Mouse (Mus musculus): ENCODE results near the gene 1700034J05Rik. TPM values are rescaled to one million over a fixed set of nuclear protein-coding genes. Genes with fewer than 3 reads are reported as not detected.

The 1700034J05Rik gene
- polyA plus RNA-seq, 1 experiment: not detected

DNA sequence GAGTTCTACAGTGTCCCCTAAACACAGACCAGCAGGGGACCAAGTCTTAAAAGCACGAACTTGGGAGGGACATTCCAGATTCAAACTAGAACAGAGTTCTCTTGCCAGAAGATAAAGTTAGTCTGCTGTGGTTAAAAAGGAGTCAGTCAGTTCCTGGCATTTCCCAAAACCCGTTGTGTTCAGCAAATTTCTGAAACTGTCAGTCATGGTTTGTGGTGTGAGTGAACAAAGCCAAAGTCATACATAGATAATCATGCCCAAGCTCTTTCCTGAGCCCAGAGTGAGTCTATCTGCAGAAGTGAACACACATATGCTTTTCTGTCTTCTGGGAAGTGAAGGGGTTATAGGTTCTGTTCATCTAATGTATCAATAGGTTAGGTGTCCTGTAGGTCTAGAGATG lies 45.4 kb downstream of the 1700034J05Rik start:
- Histone ChIP-seq H3K4me1 (replicated peaks; ENCODE audit: control insufficient read depth, insufficient read depth, low read length) (no peaks in the 10 kb centered on the region; the same call in 1 of the 2 replicates), H3K27ac (ENCODE audit: control insufficient read depth, insufficient read depth, low read length) (no peak overlapping the region), H3K4me3 (ENCODE audit: control insufficient read depth, insufficient read depth, low read length) (no peak overlapping the region), H3K27me3 (ENCODE audit: control insufficient read depth, insufficient read depth, low read length) (no peaks in the 10 kb centered on the region), H3K36me3 (ENCODE audit: control insufficient read depth, insufficient read depth, low read length) (no peaks in the 10 kb centered on the region)
- TF ChIP-seq POLR2A (IDR thresholded peaks at IDR 0.05; ENCODE audit: control insufficient read depth, extremely low read depth, insufficient read depth, low read length, poor library complexity) (no peak), CTCF (IDR thresholded peaks at IDR 0.05; ENCODE audit: borderline replicate concordance, control insufficient read depth, extremely low read depth, insufficient read depth, low read length, poor library complexity) (no peak)
- DNase-seq: no peak
- 21% methylated on average over 2 of the region's 2 CpGs for WGBS

DNA sequence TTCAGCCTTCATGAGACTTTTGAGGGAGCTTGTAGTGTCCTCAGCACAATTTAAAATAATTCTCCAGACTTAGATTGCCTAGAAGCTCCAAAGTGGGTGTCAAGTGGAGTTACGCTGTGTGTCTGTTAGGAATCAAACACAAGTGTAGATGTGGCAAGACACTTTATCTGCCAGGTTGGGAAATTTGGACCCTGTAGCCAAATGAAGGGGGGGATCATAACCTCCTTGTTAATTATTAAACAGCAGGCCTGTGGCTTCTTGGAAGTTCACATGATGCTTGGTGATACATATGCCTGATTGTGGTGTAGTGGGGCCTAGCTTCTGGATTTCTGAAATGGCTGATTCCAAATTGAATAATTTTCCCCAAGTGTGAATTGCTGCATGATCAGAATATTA lies 46.4 kb downstream of the 1700034J05Rik start:
- H3K4me1 ChIP-seq (replicated peaks; ENCODE audit: control insufficient read depth, insufficient read depth, low read length): no peaks in the 10 kb centered on the region
- H3K4me3 ChIP-seq (ENCODE audit: control insufficient read depth, insufficient read depth, low read length): no peak overlapping the region
- no peak for DNase-seq
- no peaks in the 10 kb centered on the region for H3K27me3 ChIP-seq (ENCODE audit: control insufficient read depth, insufficient read depth, low read length)
- no peak overlapping the region for H3K27ac ChIP-seq (ENCODE audit: control insufficient read depth, insufficient read depth, low read length)
- 95% methylated on average over 1 of the region's 1 CpGs for WGBS
- no peaks in the 10 kb centered on the region for H3K36me3 ChIP-seq (ENCODE audit: control insufficient read depth, insufficient read depth, low read length)
- TF ChIP-seq CTCF (IDR thresholded peaks at IDR 0.05; ENCODE audit: borderline replicate concordance, control insufficient read depth, extremely low read depth, insufficient read depth, low read length, poor library complexity): no peak
- no peak for TF ChIP-seq POLR2A (IDR thresholded peaks at IDR 0.05; ENCODE audit: control insufficient read depth, extremely low read depth, insufficient read depth, low read length, poor library complexity)

DNA sequence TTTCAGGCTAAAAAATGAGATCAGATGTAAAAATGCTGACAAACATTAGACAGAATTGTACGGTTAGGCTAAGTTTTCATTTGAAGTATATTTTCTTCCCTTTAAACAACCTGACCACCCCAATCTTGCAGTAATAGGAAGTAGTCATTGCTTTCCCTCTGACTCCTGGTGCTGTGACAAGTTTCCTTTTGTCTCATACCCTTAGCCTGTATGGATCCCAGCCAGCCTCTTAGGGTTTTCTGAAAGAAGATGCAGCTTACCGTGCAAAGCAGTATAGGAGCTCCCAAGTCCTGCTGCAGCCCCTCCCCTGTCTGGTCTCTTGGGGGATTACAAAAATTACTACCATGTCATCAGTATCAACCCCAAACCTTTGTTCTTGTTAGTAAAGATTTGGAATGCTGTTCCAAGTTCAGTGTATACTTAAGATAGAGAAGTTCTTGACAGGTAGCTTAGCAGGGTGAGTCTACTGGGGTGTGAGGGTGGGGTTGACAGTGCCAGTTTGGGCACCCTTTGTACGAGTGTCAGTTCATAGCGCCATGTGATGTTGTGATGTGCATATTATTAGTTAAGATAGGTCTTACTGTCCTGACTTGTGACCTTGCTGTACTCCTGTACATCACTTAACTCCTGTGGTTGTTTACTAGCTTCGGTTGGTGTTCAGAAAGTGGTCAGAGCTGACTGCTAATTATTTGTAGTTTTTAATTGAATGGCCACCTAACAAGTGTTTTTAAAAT lies 47.0 kb downstream of the 1700034J05Rik start:
- DNase-seq: no peak
- TF ChIP-seq POLR2A (IDR thresholded peaks at IDR 0.05; ENCODE audit: control insufficient read depth, extremely low read depth, insufficient read depth, low read length, poor library complexity) (no peak), CTCF (IDR thresholded peaks at IDR 0.05; ENCODE audit: borderline replicate concordance, control insufficient read depth, extremely low read depth, insufficient read depth, low read length, poor library complexity) (no peak)
- Histone ChIP-seq H3K4me3 (ENCODE audit: control insufficient read depth, insufficient read depth, low read length) (no peak overlapping the region), H3K27me3 (ENCODE audit: control insufficient read depth, insufficient read depth, low read length) (no peaks in the 10 kb centered on the region), H3K27ac (ENCODE audit: control insufficient read depth, insufficient read depth, low read length) (no peak overlapping the region), H3K36me3 (ENCODE audit: control insufficient read depth, insufficient read depth, low read length) (no peaks in the 10 kb centered on the region), H3K4me1 (replicated peaks; ENCODE audit: control insufficient read depth, insufficient read depth, low read length) (no peaks in the 10 kb centered on the region)
- 92% methylated on average over 5 of the region's 5 CpGs for WGBS

DNA sequence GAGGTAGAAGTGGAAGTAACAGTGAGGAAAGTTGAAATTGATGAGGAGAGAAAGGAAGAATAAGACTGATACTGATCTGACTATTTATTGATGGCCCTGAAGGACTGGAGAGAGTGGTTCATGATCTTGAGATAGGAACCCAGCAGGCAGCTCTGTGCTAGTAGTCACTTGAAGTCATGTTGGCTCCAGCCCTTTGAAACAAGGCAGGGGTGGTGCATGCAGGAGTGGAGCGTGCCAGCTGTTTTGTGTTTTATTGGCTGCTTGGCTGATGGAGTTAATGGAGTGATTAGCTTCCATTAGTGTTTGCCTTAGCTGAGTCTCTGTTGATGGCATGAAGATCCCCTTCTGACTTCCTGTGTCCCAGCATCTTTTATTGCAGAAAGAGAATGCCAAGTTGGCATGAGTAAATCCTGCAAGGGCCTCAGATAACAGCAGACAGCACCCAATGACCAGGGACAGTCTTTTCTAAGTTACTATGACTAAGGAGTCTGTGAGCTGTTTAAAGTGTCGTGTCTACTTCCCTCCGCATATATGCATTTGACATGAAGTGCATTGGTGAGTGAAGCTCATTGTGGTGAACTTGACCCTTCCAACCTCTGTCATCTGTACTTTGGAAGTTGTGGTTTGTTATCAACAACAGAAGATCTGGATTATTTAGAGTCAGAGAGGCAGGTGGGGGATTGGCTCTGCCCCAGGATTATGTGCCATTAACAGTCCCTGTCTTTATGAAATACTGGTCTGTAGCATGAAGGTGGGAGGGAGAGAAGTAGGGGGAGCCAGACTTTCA lies 48.0 kb downstream of the 1700034J05Rik start:
- no peak for DNase-seq
- no peaks in the 10 kb centered on the region for H3K4me1 ChIP-seq (replicated peaks; ENCODE audit: control insufficient read depth, insufficient read depth, low read length)
- H3K36me3 ChIP-seq (ENCODE audit: control insufficient read depth, insufficient read depth, low read length): no peaks in the 10 kb centered on the region
- no peak overlapping the region for H3K27ac ChIP-seq (ENCODE audit: control insufficient read depth, insufficient read depth, low read length)
- WGBS: 88% methylated on average over 3 of the region's 3 CpGs
- no peak for TF ChIP-seq CTCF (IDR thresholded peaks at IDR 0.05; ENCODE audit: borderline replicate concordance, control insufficient read depth, extremely low read depth, insufficient read depth, low read length, poor library complexity)
- no peak for TF ChIP-seq POLR2A (IDR thresholded peaks at IDR 0.05; ENCODE audit: control insufficient read depth, extremely low read depth, insufficient read depth, low read length, poor library complexity)
- no peak overlapping the region for H3K4me3 ChIP-seq (ENCODE audit: control insufficient read depth, insufficient read depth, low read length)
- H3K27me3 ChIP-seq (ENCODE audit: control insufficient read depth, insufficient read depth, low read length): no peaks in the 10 kb centered on the region

DNA sequence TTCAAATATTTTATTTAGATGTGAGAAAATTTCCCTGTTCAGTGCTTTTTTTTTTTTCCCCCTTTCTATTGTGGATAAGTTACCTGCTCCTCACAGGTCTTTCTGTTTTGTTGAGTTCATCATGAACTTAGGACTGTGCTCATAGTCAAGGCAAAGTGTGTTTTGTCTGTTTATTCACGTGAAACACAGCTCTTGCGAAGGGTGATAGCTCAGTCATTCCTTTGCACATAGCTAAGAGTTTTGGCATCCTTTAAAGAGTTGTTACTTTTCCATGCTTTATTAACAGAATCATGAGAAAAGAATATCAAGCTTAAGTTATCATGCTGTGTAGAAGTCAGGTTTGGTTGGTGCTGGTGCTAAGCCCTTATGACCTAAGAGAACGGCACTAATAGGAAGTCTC lies 49.5 kb downstream of the 1700034J05Rik start:
- no peak for DNase-seq
- no peak overlapping the region for H3K27ac ChIP-seq (ENCODE audit: control insufficient read depth, insufficient read depth, low read length)

DNA sequence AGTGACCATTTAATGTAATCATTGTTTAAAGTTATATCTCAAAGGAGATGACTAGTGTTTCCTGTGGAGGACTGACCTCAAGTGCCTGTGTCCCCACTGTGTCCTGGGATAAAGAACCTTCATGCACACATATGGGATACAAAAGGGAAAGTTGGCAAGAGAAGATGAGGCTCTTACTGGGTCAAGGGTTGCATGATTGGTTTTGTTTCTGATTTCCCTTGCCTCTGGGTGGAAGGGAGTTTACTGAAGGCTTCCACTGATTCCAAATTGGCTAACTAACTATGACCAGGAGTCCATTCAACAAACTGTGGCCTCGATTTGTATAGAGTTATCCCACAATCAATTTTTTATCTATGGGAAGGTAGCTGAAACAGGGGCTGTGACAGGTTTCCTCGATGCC lies 50.6 kb downstream of the 1700034J05Rik start:
- 92% methylated on average over 2 of the region's 2 CpGs for WGBS
- Histone ChIP-seq H3K27ac (ENCODE audit: control insufficient read depth, insufficient read depth, low read length) (no peak overlapping the region), H3K36me3 (ENCODE audit: control insufficient read depth, insufficient read depth, low read length) (no peaks in the 10 kb centered on the region), H3K4me3 (ENCODE audit: control insufficient read depth, insufficient read depth, low read length) (no peak overlapping the region), H3K27me3 (ENCODE audit: control insufficient read depth, insufficient read depth, low read length) (no peaks in the 10 kb centered on the region), H3K4me1 (replicated peaks; ENCODE audit: control insufficient read depth, insufficient read depth, low read length) (no peaks in the 10 kb centered on the region)
- TF ChIP-seq POLR2A (IDR thresholded peaks at IDR 0.05; ENCODE audit: control insufficient read depth, extremely low read depth, insufficient read depth, low read length, poor library complexity): no peak
- no peak for TF ChIP-seq CTCF (IDR thresholded peaks at IDR 0.05; ENCODE audit: borderline replicate concordance, control insufficient read depth, extremely low read depth, insufficient read depth, low read length, poor library complexity)
- DNase-seq: no peak

More for the DNA sequence above, 49.5 kb downstream of the 1700034J05Rik start:
- no peaks in the 10 kb centered on the region for H3K27me3 ChIP-seq (ENCODE audit: control insufficient read depth, insufficient read depth, low read length)
- TF ChIP-seq POLR2A (IDR thresholded peaks at IDR 0.05; ENCODE audit: control insufficient read depth, extremely low read depth, insufficient read depth, low read length, poor library complexity) (no peak), CTCF (IDR thresholded peaks at IDR 0.05; ENCODE audit: borderline replicate concordance, control insufficient read depth, extremely low read depth, insufficient read depth, low read length, poor library complexity) (no peak)
- no peak overlapping the region for H3K4me3 ChIP-seq (ENCODE audit: control insufficient read depth, insufficient read depth, low read length)
- WGBS: 94% methylated on average over 3 of the region's 3 CpGs
- no peaks in the 10 kb centered on the region for H3K36me3 ChIP-seq (ENCODE audit: control insufficient read depth, insufficient read depth, low read length)
- no peaks in the 10 kb centered on the region for H3K4me1 ChIP-seq (replicated peaks; ENCODE audit: control insufficient read depth, insufficient read depth, low read length)

Measured in thymus, adult 2 months (tissue).